Mouse (Mus musculus) stomach, embryonic 16.5 days (tissue): ENCODE measurements around the gene Spata2. TPM values are rescaled to one million over a fixed set of nuclear protein-coding genes. Genes with fewer than 3 reads are reported as not detected.
A peak's percentile ranks its signal among the peaks of the same experiment; 100 is the strongest.

Experiments used
- ATAC-seq: fragments of 200-750 bp; cut with Nextera tagmentation; 2 replicates; pipeline ENCODE4 v1.8.0; 2017; ENCODE audit warnings: moderate number of reproducible peaks, moderate TSS enrichment; ENCODE audit not compliant: insufficient read depth, low FRiP score
- H3K27ac ChIP-seq: fragments of 300-500 bp; sonication (generic); 2 replicates; pipeline ENCODE4 v1.5.1; 2014; ENCODE audit warnings: low read length
- H3K27me3 ChIP-seq: fragments of 300-500 bp; sonication (generic); 2 replicates; pipeline ENCODE4 v1.6.1; 2014; ENCODE audit warnings: low read length, control low read depth, mixed read lengths; ENCODE audit not compliant: control insufficient read depth, insufficient read depth
- H3K36me3 ChIP-seq: fragments of 300-500 bp; sonication (generic); 2 replicates; pipeline ENCODE4 v1.6.1; 2014; ENCODE audit warnings: low read length; ENCODE audit not compliant: control insufficient read depth, insufficient read depth
- H3K4me1 ChIP-seq: fragments of 300-500 bp; sonication (generic); 2 replicates; pipeline ENCODE4 v1.6.1; 2014; ENCODE audit warnings: low read length, control low read depth, mixed read lengths; ENCODE audit not compliant: control insufficient read depth, insufficient read depth
- H3K4me2 ChIP-seq: fragments of 300-500 bp; sonication (generic); 2 replicates; pipeline ENCODE4 v1.6.1; 2014; ENCODE audit warnings: low read depth, low read length, mixed read lengths
- H3K4me3 ChIP-seq: fragments of 300-500 bp; sonication (generic); replicated peaks from 2 replicates; pipeline ENCODE4 v1.5.1; 2014; ENCODE audit warnings: mild to moderate bottlenecking, low read length
- H3K9ac ChIP-seq: fragments of 300-500 bp; sonication (generic); 2 replicates; pipeline ENCODE4 v1.6.1; 2014; ENCODE audit warnings: low read length
- H3K9me3 ChIP-seq: fragments of 300-500 bp; sonication (generic); replicated peaks from 2 replicates; pipeline ENCODE4 v1.6.1; 2016; ENCODE audit warnings: low read length, control low read depth; ENCODE audit not compliant: control insufficient read depth
- WGBS: fragments of 180-500 bp; shearing (Covaris S2); extraction: QIAGEN DNeasy Blood & Tissue Kit; methylation state at CpG from one replicate; pipeline ENCODE4 v1.1.7; 2014; 5-methylcytosine and 5-hydroxymethylcytosine counted together
- polyA plus RNA-seq: library from polyadenylated mRNA; unstranded; fragments of >200 nt; fragmentation: Nextera tagmentation; extraction: Ambion mirVana; gene quantifications from 2 replicates; pipeline ENCODE4 v1.2.1, GENCODE M21; 2015

Spata2 gene
- polyA plus RNA-seq, 1 experiment from 2014 or later, result 15.9 TPM

DNA sequence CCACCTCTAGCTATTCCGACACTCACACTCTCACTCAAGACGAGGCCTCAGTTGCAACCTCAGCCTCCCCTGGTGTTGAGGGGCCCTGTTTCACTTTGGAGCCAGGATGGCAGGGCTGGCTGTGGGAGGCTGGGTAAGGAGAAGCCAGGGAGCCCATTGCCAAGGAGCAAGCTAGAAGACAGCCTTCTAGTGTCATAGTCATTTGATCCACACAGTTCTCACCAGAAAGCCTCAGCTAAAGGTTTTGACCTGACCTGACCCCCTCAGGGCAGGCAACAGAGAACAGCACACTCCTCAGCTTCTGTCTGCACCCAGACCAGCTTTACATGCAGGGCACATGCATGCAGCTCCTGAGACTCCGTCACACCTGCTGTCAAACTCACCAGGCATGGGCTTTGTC is 26.7 kb downstream of the Spata2 start:
- no peaks in the 10 kb centered on the region for H3K4me1 ChIP-seq
- 91% methylated on average over 3 of the region's 3 CpGs for WGBS
- H3K36me3 ChIP-seq, result peaks cover 8% of the 10 kb centered on the region; the same call in 1 of the 2 replicates
- ATAC-seq, result no peak
- H3K27ac ChIP-seq, result no peak overlapping the region
- H3K27me3 ChIP-seq, result no peaks in the 10 kb centered on the region
- H3K9me3 ChIP-seq, result no peaks in the 10 kb centered on the region
- H3K9ac ChIP-seq, result no peak overlapping the region
- H3K4me3 ChIP-seq, result no peak overlapping the region
- H3K4me2 ChIP-seq, result no peak overlapping the region

DNA sequence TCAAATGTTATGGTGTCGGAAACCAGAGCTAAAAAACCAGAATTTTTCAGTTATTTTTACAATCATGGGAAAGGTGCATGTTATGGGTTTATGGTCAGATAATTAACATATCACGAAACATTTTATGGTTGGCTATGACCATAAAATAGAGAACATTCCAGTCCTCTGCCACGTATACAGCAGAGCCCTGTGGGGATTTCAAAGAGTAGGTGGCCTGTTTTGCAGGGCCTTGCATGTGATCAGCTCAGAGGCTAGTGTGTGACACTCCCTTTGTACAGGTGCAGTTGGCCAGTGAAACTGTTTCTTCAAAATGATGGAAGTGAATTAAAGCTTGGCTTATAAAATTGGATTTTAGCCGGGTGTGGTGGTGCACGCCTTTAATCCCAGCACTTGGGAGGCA is 28.9 kb downstream of the Spata2 start:
- WGBS, result 91% methylated on average over 5 of the region's 5 CpGs

DNA sequence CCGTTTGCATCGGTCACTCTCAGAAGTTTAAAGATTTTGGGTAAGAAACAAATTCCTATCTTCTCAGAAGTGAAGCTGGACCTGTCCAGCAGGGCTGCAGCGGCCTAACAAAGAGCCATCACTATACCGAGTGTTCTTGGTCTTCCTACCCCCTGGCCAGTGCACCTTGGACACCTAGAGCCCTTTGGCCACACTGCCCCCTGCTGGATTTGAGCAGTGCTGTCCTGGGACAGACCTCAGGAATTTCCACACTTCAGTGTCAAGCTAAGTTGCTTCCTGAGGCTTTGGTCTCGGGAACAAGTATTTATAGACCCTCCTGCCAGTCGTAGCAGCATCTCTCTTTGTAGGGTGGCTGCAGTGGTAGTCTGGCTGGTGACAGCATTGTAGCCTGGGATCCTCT is 29.7 kb downstream of the Spata2 start:
- Histone ChIP-seq H3K4me3 (no peak overlapping the region), H3K9me3 (no peaks in the 10 kb centered on the region), H3K4me2 (no peak overlapping the region), H3K27ac (no peak overlapping the region), H3K27me3 (no peaks in the 10 kb centered on the region), H3K4me1 (no peaks in the 10 kb centered on the region), H3K36me3 (peaks cover 14% of the 10 kb centered on the region; the same call in 1 of the 2 replicates), H3K9ac (no peak overlapping the region)
- WGBS, result 57% methylated on average over 6 of the region's 6 CpGs
- 0 out of 2 replicates have a peak, but pooled peaks have one; percentile 56 for ATAC-seq

More for the DNA sequence above, 28.9 kb downstream of the Spata2 start:
- no peak for ATAC-seq
- H3K4me1 ChIP-seq, result no peaks in the 10 kb centered on the region
- H3K4me3 ChIP-seq, result no peak overlapping the region
- H3K27me3 ChIP-seq, result no peaks in the 10 kb centered on the region
- H3K9me3 ChIP-seq, result no peaks in the 10 kb centered on the region
- H3K9ac ChIP-seq, result no peak overlapping the region
- H3K36me3 ChIP-seq, result peaks cover 18% of the 10 kb centered on the region; the same call in 1 of the 2 replicates
- no peak overlapping the region for H3K4me2 ChIP-seq
- H3K27ac ChIP-seq, result no peak overlapping the region

DNA sequence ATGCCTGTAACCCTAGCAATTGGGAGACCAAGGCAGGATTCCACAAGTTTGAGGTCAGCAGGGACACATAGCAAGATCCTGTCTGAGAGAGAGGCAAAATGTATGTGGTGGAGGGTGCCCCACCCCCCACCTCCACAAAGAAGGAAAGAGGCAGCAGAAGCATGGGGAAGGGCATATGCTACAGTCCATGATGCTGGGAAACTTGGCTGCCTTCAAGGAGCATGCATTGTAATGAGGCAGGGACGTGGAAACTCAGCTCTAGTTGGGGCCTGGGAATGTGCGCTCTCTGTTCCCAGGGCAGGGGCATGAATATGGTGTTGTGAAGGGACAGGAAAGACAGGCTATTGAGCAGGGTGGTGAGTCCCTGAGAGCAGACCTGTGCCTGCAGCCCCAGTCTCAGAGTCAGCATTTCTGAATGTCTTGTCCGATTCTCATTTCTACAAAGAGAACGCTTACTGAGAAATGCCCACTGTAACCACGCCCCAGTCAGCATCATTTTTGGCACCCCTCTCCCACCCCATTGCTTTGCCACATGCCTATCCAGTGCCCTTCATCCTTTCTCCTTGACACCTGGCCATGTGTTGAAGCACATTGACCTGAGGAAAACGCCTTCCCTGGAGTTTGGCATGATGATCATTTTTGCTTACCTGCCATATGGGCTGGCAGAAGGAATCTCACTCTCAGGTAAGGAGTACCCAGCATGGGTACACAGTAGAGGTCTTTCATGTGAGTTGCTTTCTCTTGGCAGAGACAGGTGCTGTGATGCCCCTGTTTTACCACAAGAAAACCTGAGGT is 33.4 kb downstream of the Spata2 start:
- H3K27ac ChIP-seq, result no peak overlapping the region
- no peak for ATAC-seq
- no peak overlapping the region for H3K9ac ChIP-seq
- peaks cover 16% of the 10 kb centered on the region; the same call in 1 of the 2 replicates for H3K36me3 ChIP-seq
- no peaks in the 10 kb centered on the region for H3K4me1 ChIP-seq
- H3K4me2 ChIP-seq, result no peak overlapping the region
- no peaks in the 10 kb centered on the region for H3K27me3 ChIP-seq
- no peaks in the 10 kb centered on the region for H3K9me3 ChIP-seq
- 93% methylated on average over 6 of the region's 6 CpGs for WGBS
- no peak overlapping the region for H3K4me3 ChIP-seq

DNA sequence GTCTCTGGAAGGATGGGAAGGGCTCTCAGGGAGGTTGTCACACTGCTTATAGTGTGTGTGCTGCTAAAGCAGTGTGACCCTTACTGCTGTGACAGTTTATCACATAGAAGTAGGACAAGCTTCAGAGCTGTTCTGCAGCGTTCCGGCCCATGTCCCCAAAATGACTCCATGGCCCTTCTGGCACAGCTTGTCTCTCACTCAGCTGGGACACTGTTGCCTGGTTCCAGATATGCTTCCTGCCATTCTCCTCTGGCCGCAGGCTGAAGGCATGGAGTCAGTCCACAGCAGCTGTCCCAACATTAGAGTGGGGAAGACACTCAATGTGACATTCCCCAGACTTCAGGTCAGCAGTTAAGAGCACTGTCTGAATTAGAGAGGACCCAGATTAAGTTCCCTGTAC is 34.1 kb downstream of the Spata2 start:
- H3K36me3 ChIP-seq, result peaks cover 16% of the 10 kb centered on the region; the same call in 1 of the 2 replicates
- H3K27ac ChIP-seq, result no peak overlapping the region
- H3K4me1 ChIP-seq, result no peaks in the 10 kb centered on the region
- no peaks in the 10 kb centered on the region for H3K9me3 ChIP-seq
- H3K9ac ChIP-seq, result no peak overlapping the region
- no peak for ATAC-seq
- H3K4me3 ChIP-seq, result no peak overlapping the region
- H3K4me2 ChIP-seq, result no peak overlapping the region
- 86% methylated on average over 3 of the region's 3 CpGs for WGBS
- H3K27me3 ChIP-seq, result no peaks in the 10 kb centered on the region

DNA sequence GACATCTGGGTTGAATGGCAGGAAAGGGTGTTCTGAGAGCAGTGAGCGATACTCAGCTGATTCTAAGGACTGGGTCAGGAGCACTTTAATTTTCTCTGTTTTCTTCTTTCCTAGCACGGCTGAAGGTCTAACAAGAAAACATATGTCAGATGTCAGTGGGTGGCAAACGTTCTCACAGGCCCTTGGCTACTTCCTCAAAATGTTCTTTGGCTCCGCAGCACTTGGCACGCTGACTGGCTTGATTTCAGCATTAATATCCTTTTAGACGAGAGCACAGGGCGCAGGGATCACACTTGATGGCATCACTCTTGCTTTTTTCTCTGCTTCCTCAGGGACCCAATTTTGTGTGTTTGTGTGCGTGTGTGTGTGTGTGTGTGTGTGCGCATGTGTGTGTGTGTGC is 35.5 kb downstream of the Spata2 start:
- Histone ChIP-seq H3K4me3 (no peak overlapping the region), H3K27ac (no peak overlapping the region), H3K4me1 (no peaks in the 10 kb centered on the region), H3K9me3 (no peaks in the 10 kb centered on the region), H3K36me3 (peaks cover 16% of the 10 kb centered on the region; the same call in 1 of the 2 replicates), H3K27me3 (no peaks in the 10 kb centered on the region), H3K9ac (no peak overlapping the region), H3K4me2 (no peak overlapping the region)
- 83% methylated on average over 9 of the region's 9 CpGs for WGBS
- no peak for ATAC-seq

DNA sequence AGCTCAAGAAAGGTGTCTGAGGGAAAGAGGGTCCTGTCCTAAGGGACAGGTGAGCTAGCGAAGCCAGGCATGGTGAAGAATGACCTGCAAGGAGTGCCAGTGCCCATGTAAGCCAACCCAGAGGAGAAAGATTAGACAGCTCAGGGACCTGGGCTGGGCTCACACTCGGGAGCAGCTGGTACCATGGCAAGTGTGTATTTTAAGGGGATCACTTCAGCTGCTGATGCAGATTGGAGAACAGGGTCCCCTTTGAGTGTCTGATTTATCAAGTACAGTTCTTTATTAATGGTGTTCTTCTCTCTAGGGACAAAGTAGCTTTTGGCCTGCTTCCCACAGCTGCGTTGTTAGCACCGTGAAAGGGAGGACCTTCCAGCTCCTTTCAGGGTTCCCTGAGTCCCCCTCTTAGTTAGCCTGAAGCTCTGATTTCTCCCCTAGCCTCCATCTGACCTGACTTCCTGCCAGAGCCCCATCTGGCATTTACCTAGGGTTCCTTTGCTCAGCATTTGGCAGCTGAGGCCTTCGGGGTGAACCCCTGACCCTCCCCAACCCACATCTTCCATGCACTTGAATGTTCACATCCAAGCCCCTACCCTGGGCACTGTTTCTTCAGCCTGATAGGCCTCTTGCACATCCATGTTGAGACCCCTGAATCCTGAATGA is 36.2 kb downstream of the Spata2 start:
- no peak overlapping the region for H3K9ac ChIP-seq
- ATAC-seq, result no peak
- H3K27ac ChIP-seq, result no peak overlapping the region
- no peaks in the 10 kb centered on the region for H3K9me3 ChIP-seq
- no peaks in the 10 kb centered on the region for H3K4me1 ChIP-seq
- no peak overlapping the region for H3K4me2 ChIP-seq
- 92% methylated on average over 5 of the region's 5 CpGs for WGBS
- H3K27me3 ChIP-seq, result no peaks in the 10 kb centered on the region
- peaks cover 16% of the 10 kb centered on the region; the same call in 1 of the 2 replicates for H3K36me3 ChIP-seq
- no peak overlapping the region for H3K4me3 ChIP-seq

DNA sequence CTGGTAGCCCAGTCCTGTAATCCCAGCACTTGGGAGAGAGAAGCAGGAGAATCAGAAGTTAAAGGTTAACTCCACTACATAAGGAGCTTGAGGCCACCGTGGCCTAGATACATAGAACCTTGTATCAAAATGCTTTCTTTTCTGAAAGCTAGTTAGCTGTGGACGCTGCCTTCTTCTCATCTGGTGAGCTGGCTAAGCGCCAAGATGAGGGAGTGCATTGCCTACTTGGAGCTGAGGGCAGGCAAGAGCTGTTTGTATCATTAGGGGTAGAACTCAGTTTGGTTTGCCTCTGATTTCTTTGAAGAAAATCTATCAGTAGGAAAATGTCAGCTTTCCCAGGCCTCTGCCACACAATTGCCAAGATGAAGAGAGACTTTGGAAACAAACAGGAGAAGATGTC is 38.9 kb downstream of the Spata2 start:
- 55% methylated on average over 3 of the region's 3 CpGs for WGBS
- peaks cover 11% of the 10 kb centered on the region; the same call in 1 of the 2 replicates for H3K36me3 ChIP-seq
- H3K27me3 ChIP-seq, result no peaks in the 10 kb centered on the region

DNA sequence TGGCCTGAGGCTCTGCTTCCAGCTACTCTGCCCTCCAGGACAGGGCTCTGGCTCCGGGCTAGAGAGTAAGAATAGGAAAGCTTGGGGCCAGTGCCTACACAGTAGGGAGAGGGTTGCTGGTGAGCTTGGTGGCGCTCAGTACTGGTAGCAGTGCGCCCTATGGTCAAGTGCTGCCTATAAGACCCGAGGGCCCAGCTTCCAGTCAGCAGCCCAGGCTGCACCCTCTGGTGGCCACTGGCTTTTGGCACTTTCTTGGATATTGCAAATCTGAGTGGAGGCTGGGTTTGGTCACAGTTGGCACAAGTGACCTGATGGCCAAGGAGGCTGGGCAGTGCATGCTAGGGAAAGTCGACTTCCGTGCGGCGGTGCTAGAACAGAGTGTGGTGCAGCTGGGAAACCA is 42.0 kb downstream of the Spata2 start:
- no peak for ATAC-seq
- Histone ChIP-seq H3K27me3 (no peaks in the 10 kb centered on the region), H3K4me1 (no peaks in the 10 kb centered on the region), H3K9ac (no peak overlapping the region), H3K27ac (no peak overlapping the region), H3K9me3 (no peaks in the 10 kb centered on the region), H3K36me3 (peaks cover 11% of the 10 kb centered on the region; the same call in 1 of the 2 replicates), H3K4me3 (no peak overlapping the region), H3K4me2 (no peak overlapping the region)
- 91% methylated on average over 8 of the region's 8 CpGs for WGBS

More for the DNA sequence above, 38.9 kb downstream of the Spata2 start:
- Histone ChIP-seq H3K4me3 (no peak overlapping the region), H3K4me1 (no peaks in the 10 kb centered on the region), H3K9me3 (no peaks in the 10 kb centered on the region), H3K27ac (no peak overlapping the region), H3K4me2 (no peak overlapping the region), H3K9ac (no peak overlapping the region)
- ATAC-seq, result no peak
